8 mouse cellular contexts compared by ENCODE assay signal in the genomic region with DNA sequence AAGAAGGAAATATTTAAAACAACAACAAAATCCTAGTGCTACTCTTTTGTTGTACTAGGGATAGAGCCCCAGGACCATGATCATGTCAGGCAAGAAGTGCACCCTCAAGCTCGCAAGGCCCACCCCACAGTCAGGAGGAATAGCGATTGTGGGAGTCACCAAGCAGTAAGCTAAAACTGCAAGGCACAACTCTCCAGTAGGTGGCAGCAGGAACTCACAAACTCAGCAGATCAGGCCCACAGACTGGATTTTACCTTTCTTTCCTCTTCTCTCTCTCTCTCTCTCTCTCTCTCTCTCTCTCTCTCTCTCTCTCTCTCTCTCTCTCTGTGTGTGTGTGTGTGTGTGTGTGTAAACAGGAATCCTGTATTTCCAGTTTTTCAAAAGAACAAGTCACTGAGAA. TPM values are rescaled to one million over a fixed set of nuclear protein-coding genes. Genes with fewer than 3 reads are reported as not detected.
DNase-seq lines count a peak whose midpoint lies in the region; ATAC-seq and TF ChIP-seq lines count a peak whose summit lies in the region.

No protein-coding gene starts in this region.

- no peaks in the 10 kb centered on the region for H3K4me1 ChIP-seq in hindbrain, embryonic 10.5 days (replicated peaks)
- no peaks in the 10 kb centered on the region for H3K4me1 ChIP-seq in hindbrain, embryonic 12.5 days
- H3K4me1 ChIP-seq in intestine, embryonic 16.5 days (ENCODE audit: control insufficient read depth, insufficient read depth, low read length) = no peaks in the 10 kb centered on the region
- H3K4me1 ChIP-seq in midbrain, postnatal 0 days (ENCODE audit: insufficient read depth, low read length) = no peaks in the 10 kb centered on the region; the same call in 1 of the 2 replicates
- H3K4me1 ChIP-seq in stomach, embryonic 14.5 days (ENCODE audit: control insufficient read depth, insufficient read depth, low read length) = no peaks in the 10 kb centered on the region

- no peak for ATAC-seq in hindbrain, embryonic 12.5 days (ENCODE audit: low FRiP score)
- peak; percentile 50; the same call in 1 of the 2 replicates for ATAC-seq in intestine, embryonic 16.5 days
- peak; percentile 62; the same call in 1 of the 2 replicates for ATAC-seq in midbrain, postnatal 0 days (ENCODE audit: low FRiP score)
- ATAC-seq in stomach, embryonic 14.5 days (ENCODE audit: insufficient number of reproducible peaks, insufficient read depth, low FRiP score, low read depth) = 0 out of 2 replicates have a peak, but pooled peaks have one; percentile 49

- no peak overlapping the region for H3K4me2 ChIP-seq in hindbrain, embryonic 12.5 days (replicated peaks)
- H3K4me2 ChIP-seq in intestine, embryonic 16.5 days (ENCODE audit: low read depth, low read length) = no peak overlapping the region
- no peak overlapping the region for H3K4me2 ChIP-seq in midbrain, postnatal 0 days (ENCODE audit: low read depth, low read length, poor library complexity, severe bottlenecking)
- H3K4me2 ChIP-seq in stomach, embryonic 14.5 days (replicated peaks; ENCODE audit: low read depth, low read length) = no peak overlapping the region

- peak; percentile 71 for DNase-seq in hindbrain, embryonic 10.5 days (ENCODE audit: low spot score)
- peak; percentile 86 for DNase-seq in cerebellum, adult 8-10 months
- peak; percentile 47 to 82 for DNase-seq in frontal cortex, postnatal 14 days (ENCODE audit: low spot score in 2 of 2)
- DNase-seq in left cerebral cortex, postnatal 25 days (ENCODE audit: low spot score in 2 of 2) = peak; percentile 84 to 89
- DNase-seq in midbrain, postnatal 0 days (ENCODE audit: low spot score) = peak; percentile 92

- intact Hi-C loops in left cerebral cortex, postnatal 25 days (cut with DNase I) = loop anchor here (2.0 to 10.0 kb wide), 3 partner anchors 41 to 311 kb away; no protein-coding TSS in a partner anchor

- no peaks in the 10 kb centered on the region for H3K36me3 ChIP-seq in hindbrain, embryonic 10.5 days
- no peaks in the 10 kb centered on the region for H3K36me3 ChIP-seq in hindbrain, embryonic 12.5 days
- H3K36me3 ChIP-seq in intestine, embryonic 16.5 days (ENCODE audit: control insufficient read depth, insufficient read depth, low read length) = no peaks in the 10 kb centered on the region
- no peaks in the 10 kb centered on the region for H3K36me3 ChIP-seq in midbrain, postnatal 0 days (ENCODE audit: insufficient read depth, low read length)
- no peaks in the 10 kb centered on the region for H3K36me3 ChIP-seq in stomach, embryonic 14.5 days (ENCODE audit: control insufficient read depth, insufficient read depth, low read length)

- WGBS in hindbrain, embryonic 10.5 days = 18% methylated on average over 2 of the region's 2 CpGs
- WGBS in hindbrain, embryonic 12.5 days = 5% methylated on average over 2 of the region's 2 CpGs
- 0% methylated on average over 2 of the region's 2 CpGs for WGBS in intestine, embryonic 16.5 days
- 8% methylated on average over 2 of the region's 2 CpGs for WGBS in midbrain, postnatal 0 days
- WGBS in stomach, embryonic 14.5 days = 7% methylated on average over 2 of the region's 2 CpGs

- no peaks in the 10 kb centered on the region for H3K27me3 ChIP-seq in hindbrain, embryonic 10.5 days (ENCODE audit: insufficient read depth, poor library complexity, severe bottlenecking)
- H3K27me3 ChIP-seq in hindbrain, embryonic 12.5 days = no peaks in the 10 kb centered on the region
- H3K27me3 ChIP-seq in intestine, embryonic 16.5 days (replicated peaks; ENCODE audit: control insufficient read depth, insufficient read depth, low read length) = no peaks in the 10 kb centered on the region
- no peaks in the 10 kb centered on the region for H3K27me3 ChIP-seq in midbrain, postnatal 0 days (ENCODE audit: insufficient read depth, low read length)
- no peaks in the 10 kb centered on the region for H3K27me3 ChIP-seq in stomach, embryonic 14.5 days (ENCODE audit: control insufficient read depth, insufficient read depth, low read length)

- no peaks in the 10 kb centered on the region for H3K9me3 ChIP-seq in hindbrain, embryonic 10.5 days
- no peaks in the 10 kb centered on the region for H3K9me3 ChIP-seq in hindbrain, embryonic 12.5 days (replicated peaks)
- H3K9me3 ChIP-seq in intestine, embryonic 16.5 days (ENCODE audit: control insufficient read depth, low read length) = no peaks in the 10 kb centered on the region
- H3K9me3 ChIP-seq in midbrain, postnatal 0 days (ENCODE audit: low read length) = no peaks in the 10 kb centered on the region
- no peaks in the 10 kb centered on the region for H3K9me3 ChIP-seq in stomach, embryonic 14.5 days (ENCODE audit: control insufficient read depth, low read depth, low read length)

- H3K4me3 ChIP-seq in hindbrain, embryonic 10.5 days = no peak overlapping the region
- H3K4me3 ChIP-seq in hindbrain, embryonic 12.5 days = no peak overlapping the region
- no peak overlapping the region for H3K4me3 ChIP-seq in intestine, embryonic 16.5 days (ENCODE audit: low read length)
- H3K4me3 ChIP-seq in midbrain, postnatal 0 days (ENCODE audit: low read depth, low read length) = no peak overlapping the region
- H3K4me3 ChIP-seq in stomach, embryonic 14.5 days (ENCODE audit: low read depth, low read length) = no peak overlapping the region

- TF ChIP-seq CTCF in midbrain, postnatal 0 days (IDR thresholded peaks at IDR 0.05) = peak; percentile 93

- no peak overlapping the region for H3K27ac ChIP-seq in hindbrain, embryonic 10.5 days
- no peak overlapping the region for H3K27ac ChIP-seq in hindbrain, embryonic 12.5 days
- H3K27ac ChIP-seq in intestine, embryonic 16.5 days (ENCODE audit: low read length) = no peak overlapping the region
- H3K27ac ChIP-seq in midbrain, postnatal 0 days (ENCODE audit: low read depth, low read length) = no peak overlapping the region
- H3K27ac ChIP-seq in stomach, embryonic 14.5 days (ENCODE audit: low read length) = no peak overlapping the region

- no peak overlapping the region for H3K9ac ChIP-seq in hindbrain, embryonic 12.5 days
- H3K9ac ChIP-seq in intestine, embryonic 16.5 days (ENCODE audit: low read depth, low read length) = no peak overlapping the region
- H3K9ac ChIP-seq in midbrain, postnatal 0 days (replicated peaks; ENCODE audit: low read length, poor library complexity, severe bottlenecking) = no peak overlapping the region
- no peak overlapping the region for H3K9ac ChIP-seq in stomach, embryonic 14.5 days (replicated peaks; ENCODE audit: low read depth, low read length)

RNA-seq across cellular contexts. Expression of a gene that starts 0.4 kb away (rescaled TPM):
- not detected in 2 replicates for polyA plus RNA-seq in hindbrain, embryonic 10.5 days (2016; fragmentation: Nextera tagmentation; extraction: Ambion mirVana)
- polyA plus RNA-seq in hindbrain, embryonic 12.5 days (2016; fragmentation: Nextera tagmentation; extraction: Ambion mirVana) = not detected in 2 replicates
- polyA plus RNA-seq in intestine, embryonic 16.5 days (2015; fragmentation: Nextera tagmentation; extraction: Ambion mirVana) = not detected in 2 replicates
- total RNA-seq in left cerebral cortex, postnatal 25 days (2021) = not detected
- total RNA-seq in midbrain, postnatal 0 days (2014; rRNA removed) = not detected in 2 replicates
- polyA plus RNA-seq in midbrain, postnatal 0 days (2015; fragmentation: Nextera tagmentation; extraction: Ambion mirVana) = not detected in 2 replicates
- polyA plus RNA-seq in stomach, embryonic 14.5 days (2014; fragmentation: Nextera tagmentation; extraction: Ambion mirVana) = not detected in 2 replicates

RNA-seq across cellular contexts. Expression of a gene that starts 24.5 kb away (rescaled TPM):
- 0.25 and 0.29 TPM in 2 replicates for polyA plus RNA-seq in hindbrain, embryonic 10.5 days (2016; fragmentation: Nextera tagmentation; extraction: Ambion mirVana)
- 1.4 and 2.2 TPM in 2 replicates for polyA plus RNA-seq in hindbrain, embryonic 12.5 days (2016; fragmentation: Nextera tagmentation; extraction: Ambion mirVana)
- polyA plus RNA-seq in intestine, embryonic 16.5 days (2015; fragmentation: Nextera tagmentation; extraction: Ambion mirVana) = 0.33 and 0.55 TPM in 2 replicates
- total RNA-seq in left cerebral cortex, postnatal 25 days (2021) = 10 to 100 TPM; 16.2 to 21.2 TPM
- total RNA-seq in midbrain, postnatal 0 days (2014; rRNA removed) = 15.1 and 29.7 TPM in 2 replicates
- polyA plus RNA-seq in midbrain, postnatal 0 days (2015; fragmentation: Nextera tagmentation; extraction: Ambion mirVana) = 21.9 and 25.4 TPM in 2 replicates
- polyA plus RNA-seq in stomach, embryonic 14.5 days (2014; fragmentation: Nextera tagmentation; extraction: Ambion mirVana) = 0.85 and 0.90 TPM in 2 replicates
